Mouse (Mus musculus): Measurements from ENCODE around the gene Cpeb2.

DNA sequence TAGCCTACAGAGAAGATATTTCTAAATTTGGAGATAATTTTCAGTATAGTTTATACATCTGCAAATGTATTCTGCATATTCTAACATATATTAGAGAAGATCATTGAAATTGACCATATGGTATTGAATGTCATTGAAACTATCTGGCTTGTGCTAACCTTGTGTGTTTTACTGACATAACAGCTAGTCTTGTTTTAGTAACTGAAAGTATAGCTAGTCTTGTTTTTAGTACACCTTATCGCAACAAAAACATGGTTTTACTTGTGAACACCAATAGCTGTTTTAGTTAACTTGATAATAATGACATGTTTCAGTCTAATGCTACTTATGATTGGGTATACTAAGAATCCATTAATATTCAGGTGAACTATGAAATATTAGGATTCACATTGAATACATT lies 45.0 kb downstream of the Cpeb2 start:
- no peak for TF ChIP-seq CTCF (IDR thresholded peaks at IDR 0.05; ENCODE audit: borderline replicate concordance, control insufficient read depth, extremely low read depth, insufficient read depth, low read length, poor library complexity)
- no peak for TF ChIP-seq POLR2A (IDR thresholded peaks at IDR 0.05; ENCODE audit: control insufficient read depth, extremely low read depth, insufficient read depth, low read length, poor library complexity)

All from thymus, adult 2 months (tissue).